Mouse (Mus musculus) kidney, postnatal 14 days (tissue): ENCODE results near the gene Tbc1d22a.
"Not testable (repeated sequence)": the region's sequence is repeated elsewhere in the genome, so short reads cannot be mapped to it uniquely, and the experiment has no call there.

ENCODE experiments used
- DNase-seq: peaks from one replicate; pipeline ENCODE4 v3.0.0; 2022; ENCODE audit warnings: mixed read lengths

The Tbc1d22a gene

GRCm38 (mm10) chr15:86203942-86204561 is 10.2 kb upstream of the Tbc1d22a start:
- peak; percentile 60 for DNase-seq

DNA sequence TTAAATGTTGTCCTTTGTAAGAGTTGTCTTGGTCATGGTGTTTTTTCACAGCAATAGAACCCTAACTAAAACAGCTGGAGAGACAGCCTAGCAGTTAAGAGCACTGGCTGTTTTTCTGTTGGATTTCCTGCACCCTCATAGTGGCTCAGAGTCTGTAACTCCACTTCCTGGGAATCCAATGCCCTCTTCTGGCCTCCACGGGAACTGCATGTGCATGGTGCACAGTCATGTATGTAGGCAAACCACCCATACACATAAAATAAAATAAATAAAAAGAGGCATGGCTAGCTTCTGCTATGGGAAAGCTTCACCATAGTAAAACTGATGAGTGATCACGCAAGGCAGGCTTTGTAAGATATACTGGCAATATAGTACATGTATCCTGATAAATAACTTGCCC is 9.0 kb upstream of the Tbc1d22a start:
- DNase-seq: peak; percentile 59

GRCm38 (mm10) chr15:86206385-86206784 is 7.9 kb upstream of the Tbc1d22a start:
- DNase-seq: peak; percentile 65

DNA sequence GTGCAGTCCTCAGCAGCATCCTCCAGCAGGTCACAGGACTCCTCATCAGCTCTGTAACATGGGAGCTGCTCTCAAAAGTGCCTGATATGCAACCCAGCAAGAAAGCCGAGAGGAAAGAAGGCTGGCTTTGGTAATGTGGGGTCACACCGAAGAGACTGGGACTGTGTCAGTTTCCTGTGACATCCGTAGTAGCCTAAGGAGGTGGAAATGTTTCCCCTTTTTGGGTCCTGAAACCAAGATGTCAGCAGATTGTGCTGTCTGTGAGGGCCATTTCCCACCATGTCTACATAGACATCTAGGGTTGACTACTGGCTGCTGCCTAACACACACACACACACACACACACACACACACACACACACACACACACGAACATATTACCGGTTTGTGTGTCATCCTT is 2.1 kb upstream of the Tbc1d22a start:
- not testable (repeated sequence) for DNase-seq

DNA sequence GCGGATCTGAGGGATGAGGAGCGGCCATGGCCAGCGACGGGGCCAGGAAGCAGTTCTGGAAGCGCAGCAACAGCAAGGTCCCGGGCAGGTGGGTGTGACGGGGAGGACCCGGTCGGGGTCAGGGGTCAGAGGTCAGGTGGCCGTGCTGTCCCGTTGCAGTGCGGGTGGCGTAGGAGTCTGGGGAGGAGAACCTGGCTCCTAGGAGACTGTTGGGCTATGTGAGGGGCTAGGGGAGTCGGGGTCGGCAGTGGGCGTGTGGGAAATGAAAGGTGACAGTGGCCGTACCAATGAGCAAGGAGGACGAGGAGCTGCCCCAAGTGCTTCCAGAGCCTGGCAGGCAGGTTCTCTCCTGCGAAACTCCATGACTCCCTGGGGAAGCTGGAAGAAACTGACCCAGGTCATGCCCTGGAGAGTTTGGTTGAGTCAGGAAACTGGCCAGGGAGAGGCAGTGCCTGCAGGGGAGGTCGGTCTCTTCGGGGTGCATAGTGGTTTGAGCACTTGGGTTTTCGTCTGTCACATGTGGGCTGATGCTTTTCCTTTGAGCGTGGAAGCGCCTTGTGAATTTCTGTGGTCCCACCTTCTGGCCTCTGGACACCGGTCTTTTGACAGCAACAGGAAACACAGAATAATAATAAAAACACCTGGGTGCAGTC is 416 bp downstream of the Tbc1d22a start:
- DNase-seq: no peak

GRCm38 (mm10) chr15:86216641-86217040 is 2.4 kb downstream of the Tbc1d22a start:
- DNase-seq: not testable (repeated sequence)

- no peak for DNase-seq
Measured at GRCm38 (mm10) chr15:86219534-86220228, 5.4 kb downstream of the Tbc1d22a start.

DNA sequence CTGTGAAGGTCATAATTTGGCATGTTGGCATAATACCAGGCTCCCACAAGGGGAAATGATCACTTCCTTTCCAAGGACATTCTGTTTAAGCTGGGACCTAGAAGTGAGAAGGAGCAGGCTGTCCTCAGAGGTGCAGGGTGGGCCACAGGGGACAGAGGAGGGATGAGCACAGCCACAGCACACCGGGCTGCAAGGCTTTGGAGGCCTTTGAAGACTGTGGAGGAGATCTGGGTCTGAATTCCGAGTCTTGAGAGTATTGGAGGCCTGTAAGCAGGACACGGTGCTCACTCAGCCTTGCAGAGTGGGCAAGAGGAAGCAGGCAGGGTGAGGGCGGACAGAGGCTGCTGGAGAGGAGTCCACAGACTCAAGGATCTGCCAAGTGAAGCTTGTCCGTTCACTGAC is 6.0 kb downstream of the Tbc1d22a start:
- peak; percentile 64 for DNase-seq

DNA sequence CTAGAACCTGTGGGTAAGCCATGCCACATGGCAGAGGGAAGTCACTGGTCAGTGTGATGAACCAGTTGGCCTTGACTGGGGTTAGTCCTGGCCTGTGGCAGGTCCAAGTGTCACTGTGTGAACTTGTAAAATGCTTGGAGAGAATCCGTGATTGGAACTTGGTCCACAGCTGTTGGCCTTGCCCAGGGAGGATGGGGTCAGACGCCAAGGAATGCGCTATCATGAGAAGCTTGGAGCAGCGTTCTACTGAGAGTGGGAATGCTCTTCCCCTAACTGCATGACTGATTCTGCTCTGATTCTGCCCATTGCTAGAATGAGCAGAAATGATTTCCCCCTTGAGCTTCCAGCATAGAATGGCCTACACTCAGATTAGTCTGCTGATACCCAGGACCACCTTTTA is 6.5 kb downstream of the Tbc1d22a start:
- no peak for DNase-seq

GRCm38 (mm10) chr15:86221369-86221768 is 7.1 kb downstream of the Tbc1d22a start:
- DNase-seq: no peak

DNA sequence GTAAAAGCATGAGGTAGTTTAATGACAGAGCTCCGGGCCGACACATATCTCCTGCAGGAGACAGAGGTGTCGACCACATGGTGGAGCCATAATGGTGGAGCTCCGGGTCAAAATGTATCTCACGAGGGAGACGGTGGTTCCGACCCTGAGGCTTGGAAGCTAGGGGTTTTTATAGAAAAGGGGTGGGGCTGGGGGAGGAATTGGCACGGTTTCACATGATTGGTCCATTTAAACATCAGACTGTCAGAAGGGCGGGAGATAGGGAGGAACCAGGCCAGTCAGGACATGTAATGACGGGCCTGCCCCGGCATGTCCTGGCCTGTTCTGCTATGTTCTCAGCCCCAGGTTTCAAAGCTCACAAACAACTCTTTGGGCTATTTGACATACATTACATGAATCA is 7.6 kb downstream of the Tbc1d22a start:
- not testable (repeated sequence) for DNase-seq

- no peak for DNase-seq
Measured at GRCm38 (mm10) chr15:86224972-86225551, 10.8 kb downstream of the Tbc1d22a start.

DNA sequence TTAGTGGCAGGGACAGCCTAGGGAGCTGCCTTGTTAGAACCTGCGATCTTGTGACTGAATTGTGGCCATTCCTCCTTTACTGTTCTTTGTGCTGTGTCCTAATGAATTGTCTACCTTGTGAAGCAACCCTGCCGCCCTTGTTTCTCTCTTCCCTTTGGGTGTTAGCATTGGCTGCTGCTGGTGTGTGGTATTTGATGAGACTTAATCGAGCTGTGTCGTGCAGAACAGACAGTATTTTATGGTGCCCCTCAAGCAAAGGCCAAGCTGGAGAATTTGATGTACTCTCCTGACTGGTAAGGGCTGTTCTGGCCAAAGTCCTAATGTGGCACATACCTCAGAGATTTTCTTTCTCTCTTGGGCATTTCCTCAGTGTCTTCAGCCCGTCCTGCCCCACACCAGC is 12.0 kb downstream of the Tbc1d22a start:
- DNase-seq: no peak

- DNase-seq: no peak
Measured at GRCm38 (mm10) chr15:86226968-86227367, 12.7 kb downstream of the Tbc1d22a start.

DNA sequence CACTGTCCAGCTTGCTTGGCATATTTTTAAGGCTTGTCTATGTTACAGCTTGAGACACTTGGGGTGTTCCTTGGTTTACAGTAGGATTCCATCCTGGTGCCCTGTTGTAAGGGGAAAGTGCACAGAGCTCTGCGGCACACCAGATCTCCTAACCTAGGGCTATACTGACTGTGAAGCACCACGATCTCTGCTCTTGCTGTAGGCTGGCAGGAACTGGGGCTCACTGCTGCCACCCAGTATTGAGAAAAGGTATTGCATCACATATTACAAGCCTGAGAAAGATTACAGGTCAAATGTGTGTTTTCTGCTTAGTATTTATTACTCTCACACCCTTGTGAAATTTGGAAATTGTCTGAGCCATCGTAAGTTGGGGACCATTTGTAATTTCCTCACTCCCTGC is 13.9 kb downstream of the Tbc1d22a start:
- peak; percentile 72 for DNase-seq

- no peak for DNase-seq
Measured at GRCm38 (mm10) chr15:86229088-86229487, 14.8 kb downstream of the Tbc1d22a start.

- no peak for DNase-seq
Measured at GRCm38 (mm10) chr15:86229623-86230022, 15.4 kb downstream of the Tbc1d22a start.

GRCm38 (mm10) chr15:86231170-86231569 is 16.9 kb downstream of the Tbc1d22a start:
- DNase-seq: no peak

- peak; percentile 65 for DNase-seq
Measured at GRCm38 (mm10) chr15:86231831-86232512, 17.7 kb downstream of the Tbc1d22a start.

DNA sequence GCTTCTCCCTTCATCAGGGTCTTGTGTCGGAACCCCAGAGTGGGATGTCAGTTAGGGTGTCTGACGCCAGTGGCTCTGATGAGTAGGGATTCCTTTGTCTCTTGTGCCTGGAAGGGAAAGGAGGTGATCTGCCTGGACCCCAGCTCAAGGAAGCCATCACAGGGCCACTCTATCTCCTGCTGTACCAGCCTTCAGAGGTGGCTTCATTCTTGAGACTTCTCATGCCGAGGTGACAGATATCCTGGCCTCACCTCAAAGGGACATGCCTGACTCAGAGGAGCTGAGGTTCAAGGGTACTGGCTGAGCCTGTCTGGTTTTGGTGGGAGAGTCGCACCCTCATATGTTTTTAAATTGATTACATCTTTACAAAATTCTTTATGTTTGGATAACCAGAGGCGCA is 19.7 kb downstream of the Tbc1d22a start:
- DNase-seq: no peak

DNA sequence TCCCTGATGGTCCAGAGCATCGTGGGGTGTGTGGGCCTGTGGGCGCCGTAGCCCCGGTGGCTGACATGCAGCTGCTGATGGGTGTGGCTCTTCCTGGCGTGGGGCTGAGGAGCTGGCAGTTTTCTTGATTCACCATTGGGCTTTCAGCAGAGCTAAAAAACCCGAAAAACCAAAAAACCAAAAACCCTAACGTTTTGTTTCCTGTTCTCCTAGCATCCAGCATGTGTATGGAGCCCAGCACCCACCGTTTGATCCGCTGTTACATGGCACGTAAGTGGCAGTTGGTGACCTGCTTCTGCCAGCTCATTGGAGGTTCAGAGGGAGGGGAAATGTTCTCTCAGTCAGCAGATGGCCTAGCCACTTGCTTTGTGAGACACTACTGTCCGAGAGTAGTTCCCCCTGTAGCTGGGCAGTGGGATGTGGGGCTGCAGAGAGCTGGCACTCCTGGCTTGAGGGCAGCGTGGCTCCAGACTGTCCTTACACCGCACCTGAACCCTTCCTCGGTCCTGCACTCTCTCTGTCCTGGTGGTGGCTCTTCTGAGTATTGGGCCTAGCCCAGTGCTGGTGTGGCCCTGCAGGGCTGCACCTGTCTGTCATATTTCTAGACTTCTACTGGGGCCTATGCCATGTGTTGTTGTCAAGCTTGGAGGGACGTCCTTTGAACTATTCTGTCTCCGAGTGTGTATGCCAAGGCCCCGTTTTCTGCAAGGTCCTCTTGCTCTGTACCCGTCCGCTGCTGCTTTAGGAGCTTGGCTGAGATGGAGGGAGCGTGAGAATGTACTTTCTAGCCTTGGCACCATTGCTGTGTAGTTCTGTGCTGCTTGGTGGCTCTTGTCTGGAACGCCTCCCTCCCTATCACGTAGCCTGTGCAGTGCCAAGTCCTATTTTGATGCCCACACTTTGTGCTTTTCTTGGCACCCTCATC is 20.5 kb downstream of the Tbc1d22a start:
- no peak for DNase-seq

- DNase-seq: peak; percentile 69
Measured at GRCm38 (mm10) chr15:86236252-86236651, 22.0 kb downstream of the Tbc1d22a start.
